Mouse (Mus musculus) midbrain, embryonic 11.5 days (tissue): Measurements from ENCODE around the gene Ess2. TPM values are rescaled to one million over a fixed set of nuclear protein-coding genes. Genes with fewer than 3 reads are reported as not detected.
A peak's percentile ranks its signal among the peaks of the same experiment; 100 is the strongest.

ENCODE experiments used
- ATAC-seq: fragments of 200-750 bp; cut with Nextera tagmentation; 2 replicates; pipeline ENCODE4 v1.8.0; 2017; ENCODE audit warnings: moderate TSS enrichment, moderate library complexity; ENCODE audit not compliant: low FRiP score
- DNase-seq: peaks from one replicate; pipeline ENCODE4 v3.0.0; 2015; ENCODE audit warnings: low spot score; ENCODE audit errors: missing footprints
- H3K27ac ChIP-seq: fragments of 300-500 bp; sonication (generic); 2 replicates; pipeline ENCODE4 v1.5.1; 2014; ENCODE audit warnings: low read depth, low read length
- H3K27me3 ChIP-seq: fragments of 300-500 bp; sonication (generic); 2 replicates; pipeline ENCODE4 v1.6.1; 2014; ENCODE audit warnings: mild to moderate bottlenecking, low read length, moderate library complexity, mixed read lengths; ENCODE audit not compliant: control insufficient read depth, insufficient read depth
- H3K36me3 ChIP-seq: fragments of 300-500 bp; sonication (generic); 2 replicates; pipeline ENCODE4 v1.6.1; 2014; ENCODE audit warnings: mild to moderate bottlenecking, low read length, moderate library complexity, mixed read lengths; ENCODE audit not compliant: control insufficient read depth, insufficient read depth
- H3K4me1 ChIP-seq: fragments of 300-500 bp; sonication (generic); 2 replicates; pipeline ENCODE4 v1.6.1; 2014; ENCODE audit warnings: low read length; ENCODE audit not compliant: control insufficient read depth, insufficient read depth
- H3K4me2 ChIP-seq: fragments of 300-500 bp; sonication (generic); 2 replicates; pipeline ENCODE4 v1.6.1; 2014; ENCODE audit warnings: mild to moderate bottlenecking, moderate library complexity
- H3K4me3 ChIP-seq: fragments of 300-500 bp; sonication (generic); 2 replicates; pipeline ENCODE4 v1.5.1; 2014; ENCODE audit warnings: low read depth, low read length
- H3K9ac ChIP-seq: fragments of 300-500 bp; sonication (generic); 2 replicates; pipeline ENCODE4 v1.6.1; 2014; ENCODE audit warnings: low read length
- H3K9me3 ChIP-seq: fragments of 300-500 bp; sonication (generic); 2 replicates; pipeline ENCODE4 v1.6.1; 2016; ENCODE audit warnings: low read length; ENCODE audit not compliant: control insufficient read depth
- WGBS: fragments of 180-500 bp; shearing (Covaris S2); extraction: QIAGEN DNeasy Blood & Tissue Kit; methylation state at CpG from one replicate; pipeline ENCODE4 v1.1.7; 2014; 5-methylcytosine and 5-hydroxymethylcytosine counted together
- polyA plus RNA-seq: library from polyadenylated mRNA; unstranded; fragments of >200 nt; fragmentation: Nextera tagmentation; extraction: Ambion mirVana; gene quantifications from 2 replicates; pipeline ENCODE4 v1.2.1, GENCODE M21; 2014

Ess2 gene
- polyA plus RNA-seq, 1 experiment from 2014 or later: 39.4 TPM

DNA sequence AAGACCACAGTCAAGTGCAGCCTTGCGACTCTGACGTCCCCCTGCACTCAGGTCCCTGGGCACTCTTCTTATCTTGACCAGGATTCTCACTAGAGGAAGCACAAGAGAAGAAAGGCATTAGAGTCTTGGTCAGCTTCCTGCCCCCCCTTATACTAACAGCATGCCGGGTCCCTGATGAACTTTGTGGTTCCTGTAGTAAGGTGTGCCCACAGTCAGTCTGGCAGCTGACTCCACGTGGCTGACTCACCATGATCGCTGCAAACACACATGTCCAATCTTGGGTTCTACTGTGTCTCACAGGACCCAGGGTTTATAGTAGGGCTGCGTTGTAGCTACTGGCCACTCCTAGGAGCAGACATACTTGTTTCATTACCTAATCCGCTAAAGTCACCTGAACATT, 27.0 kb upstream of the Ess2 start:
- H3K4me2 ChIP-seq: no peak overlapping the region
- no peaks in the 10 kb centered on the region; the same call in 1 of the 2 replicates for H3K4me1 ChIP-seq
- H3K36me3 ChIP-seq: no peaks in the 10 kb centered on the region
- ATAC-seq (no peak), DNase-seq (no peak)
- H3K4me3 ChIP-seq: no peak overlapping the region
- 79% methylated on average over 7 of the region's 7 CpGs for WGBS
- H3K27ac ChIP-seq: no peak overlapping the region
- H3K9me3 ChIP-seq: no peaks in the 10 kb centered on the region
- no peak overlapping the region for H3K9ac ChIP-seq
- H3K27me3 ChIP-seq: peaks cover 2% of the 10 kb centered on the region; the same call in 1 of the 2 replicates

DNA sequence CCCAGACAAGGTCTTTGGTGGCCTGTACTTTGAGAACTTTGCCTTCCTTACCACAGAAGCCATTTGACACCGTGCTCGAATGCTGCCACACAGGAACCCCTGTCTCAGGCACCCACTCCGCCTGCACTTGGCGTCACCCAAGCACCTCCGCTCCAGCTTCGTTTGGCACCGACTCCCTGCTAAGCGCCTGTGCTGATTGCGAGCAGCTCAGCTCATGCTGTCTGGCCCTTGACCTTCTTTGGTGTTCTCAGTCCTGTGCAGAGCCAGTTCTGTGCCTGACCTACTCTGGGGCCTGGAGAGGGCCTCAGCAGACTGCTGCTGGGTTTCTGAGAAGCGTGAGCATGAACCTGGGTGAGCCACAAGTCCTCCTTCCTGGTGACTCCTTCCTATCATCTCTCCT, 25.6 kb upstream of the Ess2 start:
- H3K27me3 ChIP-seq: peaks cover 2% of the 10 kb centered on the region; the same call in 1 of the 2 replicates
- H3K27ac ChIP-seq: no peak overlapping the region
- no peaks in the 10 kb centered on the region for H3K9me3 ChIP-seq
- no peak overlapping the region for H3K4me3 ChIP-seq
- ATAC-seq: no peak
- no peak overlapping the region for H3K4me2 ChIP-seq
- DNase-seq: peak; percentile 51
- WGBS: 79% methylated on average over 10 of the region's 10 CpGs
- H3K4me1 ChIP-seq: no peaks in the 10 kb centered on the region; the same call in 1 of the 2 replicates
- H3K36me3 ChIP-seq: no peaks in the 10 kb centered on the region
- H3K9ac ChIP-seq: no peak overlapping the region

DNA sequence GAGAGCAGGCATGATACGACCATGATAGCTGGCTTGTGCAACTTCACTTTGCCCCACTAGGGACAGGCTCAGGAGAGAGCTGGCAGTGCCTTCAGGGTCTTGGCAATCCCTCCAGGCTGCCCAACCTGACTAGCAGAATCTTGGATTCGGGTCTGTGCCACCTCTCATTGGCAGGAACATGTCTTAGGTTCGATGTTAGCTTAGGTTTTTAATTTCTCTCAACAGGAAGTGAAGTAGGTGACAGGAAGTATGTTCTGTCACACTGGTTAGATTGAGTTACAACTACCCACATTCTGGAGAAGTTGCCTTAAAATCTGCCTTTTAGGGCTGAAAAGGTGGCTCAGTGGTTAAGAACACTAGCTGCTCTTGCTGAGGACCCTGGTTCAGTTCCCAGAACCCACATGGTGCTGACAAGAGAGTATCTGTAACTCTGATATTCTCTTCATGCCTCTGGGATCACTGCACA, 23.3 kb upstream of the Ess2 start:
- peak; percentile 56 for DNase-seq
- Histone ChIP-seq H3K27me3 (peaks cover 2% of the 10 kb centered on the region; the same call in 1 of the 2 replicates), H3K9ac (no peak overlapping the region), H3K9me3 (no peaks in the 10 kb centered on the region), H3K4me1 (no peaks in the 10 kb centered on the region; the same call in 1 of the 2 replicates), H3K27ac (no peak overlapping the region), H3K4me2 (no peak overlapping the region), H3K4me3 (no peak overlapping the region), H3K36me3 (no peaks in the 10 kb centered on the region)
- no peak for ATAC-seq
- WGBS: 73% methylated on average over 3 of the region's 3 CpGs

DNA sequence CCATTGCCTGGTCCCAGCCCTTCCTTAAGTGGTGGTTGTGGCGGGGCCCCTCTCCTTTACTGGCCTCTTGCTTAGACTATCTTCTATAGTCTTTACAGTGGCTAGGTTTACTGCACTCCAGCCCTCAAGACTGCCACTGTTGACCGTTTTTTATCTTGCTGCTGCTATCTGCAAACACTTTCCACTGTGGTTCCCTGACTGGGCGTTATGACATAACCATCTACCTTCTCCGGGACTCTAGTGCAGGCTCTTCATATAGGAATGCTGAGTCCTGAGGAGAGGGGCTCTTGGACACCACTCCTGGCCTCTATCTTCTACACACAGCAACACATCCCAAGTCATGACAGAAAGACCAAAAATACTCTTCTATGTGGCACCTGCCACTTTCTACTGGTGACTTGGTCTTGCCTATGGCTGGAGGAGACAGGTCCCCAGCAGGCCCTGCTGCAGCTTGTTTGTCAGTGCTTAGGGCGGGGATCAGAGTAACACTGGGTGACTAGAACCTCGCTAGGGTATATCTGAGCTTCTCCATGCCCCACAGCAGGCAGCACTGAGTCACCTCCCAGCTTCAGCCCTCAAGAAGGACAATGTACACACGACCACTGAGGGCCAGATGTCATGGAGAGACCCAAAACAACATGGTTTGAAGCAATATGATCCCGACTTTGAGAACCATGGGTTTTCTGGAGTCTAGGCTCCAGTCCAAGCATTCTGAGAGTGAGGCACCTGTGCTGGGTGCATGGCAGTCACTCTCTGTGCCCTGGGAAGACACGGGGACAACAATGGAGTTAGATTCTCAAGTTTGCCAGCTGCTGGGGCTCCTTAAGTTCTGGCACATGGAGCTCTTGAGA, 22.7 kb upstream of the Ess2 start:
- peak; percentile 19 for DNase-seq
- no peak for ATAC-seq
- Histone ChIP-seq H3K4me2 (no peak overlapping the region), H3K9me3 (no peaks in the 10 kb centered on the region), H3K36me3 (no peaks in the 10 kb centered on the region), H3K27ac (no peak overlapping the region), H3K4me3 (no peak overlapping the region), H3K4me1 (peaks cover 3% of the 10 kb centered on the region), H3K27me3 (peaks cover 2% of the 10 kb centered on the region; the same call in 1 of the 2 replicates), H3K9ac (no peak overlapping the region)
- WGBS: 73% methylated on average over 9 of the region's 9 CpGs

DNA sequence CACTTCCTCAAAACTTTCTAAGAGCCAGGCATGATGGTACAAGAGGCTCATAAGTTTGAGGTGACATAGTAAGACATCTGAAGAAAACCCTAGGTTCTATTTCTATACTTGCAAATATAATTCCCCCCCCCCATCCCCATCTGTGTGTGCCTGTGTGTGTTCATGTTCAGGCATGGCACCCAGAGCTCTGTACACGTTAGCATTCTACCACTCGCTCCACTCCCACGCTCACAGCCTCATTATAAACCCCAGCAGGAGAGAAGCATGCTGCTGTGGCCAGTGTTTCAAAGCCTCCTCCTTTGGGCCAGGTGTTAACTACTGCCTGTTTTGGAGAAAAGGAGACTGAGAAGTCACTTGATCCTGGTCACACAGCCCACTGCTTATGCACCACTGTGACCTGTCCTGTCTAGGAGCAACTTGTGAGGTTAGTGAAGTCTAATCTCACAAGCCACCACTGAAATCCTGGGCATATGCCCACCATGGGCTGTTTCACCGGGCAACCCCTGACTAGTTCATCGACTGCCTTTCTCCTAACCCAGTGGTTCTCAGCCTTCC, 20.8 kb upstream of the Ess2 start:
- Histone ChIP-seq H3K27ac (no peak overlapping the region), H3K4me3 (no peak overlapping the region), H3K36me3 (no peaks in the 10 kb centered on the region), H3K4me2 (no peak overlapping the region), H3K27me3 (peaks cover 2% of the 10 kb centered on the region; the same call in 1 of the 2 replicates), H3K9ac (no peak overlapping the region), H3K4me1 (peaks cover 13% of the 10 kb centered on the region), H3K9me3 (no peaks in the 10 kb centered on the region)
- ATAC-seq (no peak), DNase-seq (peak; percentile 51)
- 81% methylated on average over 5 of the region's 5 CpGs for WGBS

DNA sequence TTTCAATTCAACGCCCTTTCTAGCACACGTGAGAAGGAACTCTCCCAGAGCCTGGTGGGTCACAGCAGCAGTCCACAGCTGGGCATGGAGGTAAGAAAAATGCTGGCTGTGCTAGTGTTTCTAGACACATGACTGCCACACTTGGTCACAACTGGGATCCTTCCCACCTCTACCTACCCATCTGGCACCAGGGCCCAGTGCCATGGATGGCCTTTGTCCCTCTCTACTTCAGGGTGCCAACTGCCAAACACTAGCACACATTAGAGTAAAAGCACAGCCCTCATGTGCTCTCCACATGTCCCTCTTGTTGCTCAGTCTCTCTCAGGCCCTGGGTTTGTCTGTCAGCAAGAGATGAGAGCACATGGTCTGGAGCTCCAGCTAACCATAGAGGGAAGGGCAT, 18.5 kb upstream of the Ess2 start:
- no peaks in the 10 kb centered on the region for H3K9me3 ChIP-seq
- H3K4me3 ChIP-seq: no peak overlapping the region
- H3K9ac ChIP-seq: no peak overlapping the region
- H3K4me2 ChIP-seq: no peak overlapping the region
- peaks cover 3% of the 10 kb centered on the region; the same call in 1 of the 2 replicates for H3K36me3 ChIP-seq
- H3K27me3 ChIP-seq: peaks cover 4% of the 10 kb centered on the region; the same call in 1 of the 2 replicates
- ATAC-seq: no peak
- 70% methylated on average over 2 of the region's 2 CpGs for WGBS
- peaks cover 18% of the 10 kb centered on the region for H3K4me1 ChIP-seq
- DNase-seq: peak; percentile 83
- H3K27ac ChIP-seq: no peak overlapping the region

DNA sequence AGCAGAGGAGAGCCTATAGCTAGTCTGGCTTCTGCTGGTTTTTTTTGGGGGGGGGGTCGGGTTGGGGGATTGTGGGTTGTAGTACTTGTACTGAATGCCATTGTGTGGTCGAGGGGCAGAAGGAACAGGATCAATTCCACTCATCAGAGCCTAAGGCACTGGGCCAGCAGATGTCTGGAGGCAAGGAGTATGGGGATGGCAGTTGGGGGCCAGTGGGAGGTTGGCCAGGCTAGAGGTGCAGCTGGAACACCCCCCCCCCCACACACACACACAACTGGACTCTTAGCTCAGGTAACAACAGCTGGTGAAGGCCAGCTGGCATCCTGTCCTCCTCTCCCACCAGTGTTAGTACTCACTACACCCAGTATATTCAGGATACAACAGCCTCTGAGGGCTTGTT, 18.1 kb upstream of the Ess2 start:
- H3K9me3 ChIP-seq: no peaks in the 10 kb centered on the region
- no peak overlapping the region for H3K4me3 ChIP-seq
- no peak overlapping the region for H3K4me2 ChIP-seq
- peak; percentile 4; the same call in 1 of the 2 replicates for ATAC-seq
- no peak for DNase-seq
- no peak overlapping the region for H3K9ac ChIP-seq
- WGBS: 5% methylated on average over 2 of the region's 2 CpGs
- peaks cover 18% of the 10 kb centered on the region for H3K4me1 ChIP-seq
- peaks cover 4% of the 10 kb centered on the region; the same call in 1 of the 2 replicates for H3K27me3 ChIP-seq
- H3K27ac ChIP-seq: peak overlapping the region; percentile 41; the same call in 1 of the 2 replicates
- peaks cover 3% of the 10 kb centered on the region; the same call in 1 of the 2 replicates for H3K36me3 ChIP-seq

DNA sequence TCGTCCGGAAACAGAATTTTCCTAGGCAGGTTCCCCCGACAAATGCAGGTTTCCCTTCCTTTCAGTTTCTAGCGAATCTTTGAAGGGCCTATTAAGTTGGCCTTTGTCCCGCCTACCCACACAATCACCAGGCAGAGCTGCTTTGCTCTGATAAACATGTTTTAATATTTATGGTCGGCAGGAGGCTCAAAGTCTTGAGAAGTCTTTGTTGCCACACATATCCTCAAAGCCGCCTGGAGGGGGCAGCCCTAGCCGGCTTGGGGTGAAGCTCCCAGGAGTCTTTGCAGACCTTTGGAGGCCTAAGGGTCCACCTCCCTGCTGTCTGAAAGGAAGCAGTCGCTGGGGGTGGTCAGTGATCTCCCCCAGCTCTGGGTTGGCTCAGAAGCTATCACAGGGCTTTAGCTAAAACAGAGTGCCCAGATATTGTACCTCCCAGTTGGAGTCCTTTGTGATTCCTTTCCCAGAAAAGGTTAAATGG, 17.5 kb upstream of the Ess2 start:
- peak; percentile 97 for DNase-seq
- WGBS: under 1% methylated on average over 9 of the region's 9 CpGs
- H3K9me3 ChIP-seq: no peaks in the 10 kb centered on the region
- H3K36me3 ChIP-seq: peaks cover 3% of the 10 kb centered on the region; the same call in 1 of the 2 replicates
- peak overlapping the region; percentile 41 for H3K27ac ChIP-seq
- H3K4me3 ChIP-seq: peak overlapping the region; percentile 69
- ATAC-seq: peak; percentile 65
- H3K9ac ChIP-seq: peak overlapping the region; percentile 77
- peaks cover 18% of the 10 kb centered on the region for H3K4me1 ChIP-seq
- H3K27me3 ChIP-seq: peaks cover 4% of the 10 kb centered on the region; the same call in 1 of the 2 replicates
- peak overlapping the region; percentile 91 for H3K4me2 ChIP-seq
